In genomic region chr7:113017092-113017755, GRCm38 (mm10) we compare ENCODE assay signal across 12 mouse cellular contexts.
DNase-seq lines count a peak whose midpoint lies in the region; ATAC-seq and TF ChIP-seq lines count a peak whose summit lies in the region.
"Had no signal": no experiment of that assay in that cellular context is flagged by ENCODE, and none has a peak within 500 bp of the region (broad histone marks: within the 10 kb centered on the region; RNA-seq: fewer than 3 reads in every experiment).

No protein-coding gene starts in this region.

- H3K9me3 ChIP-seq in kidney, postnatal 0 days (replicated peaks; ENCODE audit: low read length) = no peaks in the 10 kb centered on the region
- H3K9me3 ChIP-seq: liver, embryonic 13.5 days had no signal

- no peak overlapping the region for H3K27ac ChIP-seq in kidney, postnatal 0 days
- H3K27ac ChIP-seq: liver, embryonic 13.5 days had no signal

- no peaks in the 10 kb centered on the region for H3K36me3 ChIP-seq in kidney, postnatal 0 days (ENCODE audit: insufficient read depth, low read length)
- H3K36me3 ChIP-seq: liver, embryonic 13.5 days had no signal

- H3K27me3 ChIP-seq in kidney, postnatal 0 days (ENCODE audit: insufficient read depth, low read length) = no peaks in the 10 kb centered on the region
- H3K27me3 ChIP-seq: liver, embryonic 13.5 days had no signal

- 39% methylated on average over 8 of the region's 8 CpGs for WGBS in kidney, postnatal 0 days

- no peaks in the 10 kb centered on the region for H3K4me1 ChIP-seq in kidney, postnatal 0 days (replicated peaks; ENCODE audit: insufficient read depth, low read length)
- H3K4me1 ChIP-seq: liver, embryonic 13.5 days had no signal

- ATAC-seq in kidney, postnatal 0 days (replicated peaks; ENCODE audit: low FRiP score, low read depth) = no peak

- intact Hi-C loops in heart, postnatal 25 days (cut with DNase I) = no loop called here
- intact Hi-C loops in heart, postnatal 10 days (cut with DNase I) = no loop called here

- H3K4me2 ChIP-seq in kidney, postnatal 0 days (ENCODE audit: low read length) = no peak overlapping the region
- H3K4me2 ChIP-seq: liver, embryonic 13.5 days had no signal

- DNase-seq in heart, adult 11 months = peak; percentile 91
- no peak for DNase-seq in heart, postnatal 25 days (ENCODE audit: low spot score)
- DNase-seq in kidney, postnatal 0 days (ENCODE audit: low spot score) = peak; percentile 29
- DNase-seq in kidney, adult 11 months = no peak
- DNase-seq in ES-CJ7 (ENCODE audit: low read depth, low spot score) = peak; percentile 70
- DNase-seq in heart, postnatal 10 days = peak; percentile 4 to 9
- no peak for DNase-seq in adrenal gland, adult 8-10 months
- no peak for DNase-seq in right cerebral cortex, adult 18-20 months
- DNase-seq: adrenal gland, postnatal 36 days; cerebellum, postnatal 25 days; gastrocnemius, postnatal 36 days; liver, embryonic 13.5 days had no signal

- H3K4me3 ChIP-seq in kidney, postnatal 0 days (replicated peaks; ENCODE audit: low read depth, low read length) = no peak overlapping the region
- H3K4me3 ChIP-seq: liver, embryonic 13.5 days had no signal

- H3K9ac ChIP-seq in kidney, postnatal 0 days (ENCODE audit: low read depth, low read length) = no peak overlapping the region
- H3K9ac ChIP-seq: liver, embryonic 13.5 days had no signal

- no peak for TF ChIP-seq CTCF in kidney, postnatal 0 days (IDR thresholded peaks at IDR 0.05; ENCODE audit: low read depth)

Comparison
In these comparisons a context has a peak if more than half of its experiments do, and no peak if none do; other contexts are left out.
1. DNase-seq: peak in heart, adult 11 months (single experiment), kidney, postnatal 0 days (single experiment), ES-CJ7 (single experiment) and heart, postnatal 10 days (2 of 2); none in heart, postnatal 25 days (single experiment), kidney, adult 11 months (single experiment), adrenal gland, adult 8-10 months (single experiment) and right cerebral cortex, adult 18-20 months (single experiment).